Mouse (Mus musculus) hindbrain, embryonic 11.5 days (tissue): ENCODE measurements around the gene Gbgt1. TPM values are rescaled to one million over a fixed set of nuclear protein-coding genes. Genes with fewer than 3 reads are reported as not detected.

ENCODE experiments used
- ATAC-seq: fragments of 200-750 bp; cut with Nextera tagmentation; 2 replicates; pipeline ENCODE4 v1.8.0; 2017; ENCODE audit warnings: mild to moderate bottlenecking, moderate TSS enrichment, moderate library complexity; ENCODE audit not compliant: low FRiP score
- DNase-seq: peaks from one replicate; pipeline ENCODE4 v3.0.0-alpha.2; 2015; ENCODE audit warnings: low spot score
- H3K27ac ChIP-seq: fragments of 300-500 bp; sonication (generic); 2 replicates; pipeline ENCODE4 v1.5.1; 2014; ENCODE audit warnings: mild to moderate bottlenecking, low read depth, low read length
- H3K27me3 ChIP-seq: fragments of 300-500 bp; sonication (generic); 2 replicates; pipeline ENCODE4 v1.6.1; 2014; ENCODE audit warnings: mild to moderate bottlenecking, low read length, moderate library complexity, mixed read lengths; ENCODE audit not compliant: control insufficient read depth, insufficient read depth
- H3K36me3 ChIP-seq: fragments of 300-500 bp; sonication (generic); 2 replicates; pipeline ENCODE4 v1.6.1; 2014; ENCODE audit warnings: mild to moderate bottlenecking, low read length, moderate library complexity, mixed read lengths; ENCODE audit not compliant: control insufficient read depth, insufficient read depth
- H3K4me1 ChIP-seq: fragments of 300-500 bp; sonication (generic); replicated peaks from 2 replicates; pipeline ENCODE4 v1.6.1; 2014; ENCODE audit warnings: low read length, mixed read lengths; ENCODE audit not compliant: control insufficient read depth, insufficient read depth
- H3K4me2 ChIP-seq: fragments of 300-500 bp; sonication (generic); replicated peaks from 2 replicates; pipeline ENCODE4 v1.6.1; 2014; ENCODE audit warnings: mild to moderate bottlenecking, low read depth, low read length
- H3K4me3 ChIP-seq: fragments of 300-500 bp; sonication (generic); 2 replicates; pipeline ENCODE4 v1.5.1; 2014; ENCODE audit warnings: low read depth, low read length
- H3K9ac ChIP-seq: fragments of 300-500 bp; sonication (generic); 2 replicates; pipeline ENCODE4 v1.6.1; 2014; ENCODE audit warnings: low read depth, low read length
- H3K9me3 ChIP-seq: fragments of 300-500 bp; sonication (generic); 2 replicates; pipeline ENCODE4 v1.6.1; 2016; ENCODE audit warnings: low read length; ENCODE audit not compliant: control insufficient read depth
- WGBS: fragments of 180-500 bp; shearing (Covaris S2); extraction: QIAGEN DNeasy Blood & Tissue Kit; methylation state at CpG from one replicate; pipeline ENCODE4 v1.1.7; 2014; 5-methylcytosine and 5-hydroxymethylcytosine counted together
- polyA plus RNA-seq: library from polyadenylated mRNA; unstranded; fragments of >200 nt; fragmentation: Nextera tagmentation; extraction: Ambion mirVana; gene quantifications from 2 replicates; pipeline ENCODE4 v1.2.1, GENCODE M21; 2014

The Gbgt1 gene
- polyA plus RNA-seq, 1 experiment from 2014 or later = 1.1 TPM

GRCm38 (mm10) chr2:28537634-28537920, 40.9 kb downstream of the Gbgt1 start:
- no peak overlapping the region for H3K4me2 ChIP-seq

GRCm38 (mm10) chr2:28537995-28538816, 41.5 kb downstream of the Gbgt1 start:
- peak overlapping the region; percentile 80 for H3K27ac ChIP-seq
- DNase-seq (no peak), ATAC-seq (no peak)
- 74% methylated on average over 8 of the region's 8 CpGs for WGBS
- H3K4me3 ChIP-seq = no peak overlapping the region
- peaks cover 5% of the 10 kb centered on the region; the same call in 1 of the 2 replicates for H3K36me3 ChIP-seq
- no peak overlapping the region for H3K4me2 ChIP-seq
- no peaks in the 10 kb centered on the region for H3K9me3 ChIP-seq
- no peaks in the 10 kb centered on the region for H3K27me3 ChIP-seq
- H3K9ac ChIP-seq = no peak overlapping the region
- H3K4me1 ChIP-seq = peaks cover 38% of the 10 kb centered on the region

More at GRCm38 (mm10) chr2:28537634-28537920, 40.9 kb downstream of the Gbgt1 start:
- no peak overlapping the region for H3K27ac ChIP-seq
- no peaks in the 10 kb centered on the region for H3K27me3 ChIP-seq
- 32% methylated on average over 4 of the region's 4 CpGs for WGBS
- H3K36me3 ChIP-seq = peaks cover 3% of the 10 kb centered on the region; the same call in 1 of the 2 replicates
- H3K9me3 ChIP-seq = no peaks in the 10 kb centered on the region
- peaks cover 42% of the 10 kb centered on the region for H3K4me1 ChIP-seq
- ATAC-seq = no peak
- no peak overlapping the region for H3K9ac ChIP-seq
- H3K4me3 ChIP-seq = no peak overlapping the region
- no peak for DNase-seq

- DNase-seq (no peak), ATAC-seq (no peak)
- H3K4me2 ChIP-seq = no peak overlapping the region
- no peaks in the 10 kb centered on the region for H3K27me3 ChIP-seq
- H3K4me1 ChIP-seq = peaks cover 33% of the 10 kb centered on the region
- H3K27ac ChIP-seq = peak overlapping the region; percentile 80
- peaks cover 5% of the 10 kb centered on the region; the same call in 1 of the 2 replicates for H3K36me3 ChIP-seq
- peak overlapping the region; percentile 42 for H3K9ac ChIP-seq
- H3K4me3 ChIP-seq = no peak overlapping the region
- whole genome bisulfite sequencing = 25% methylated on average over 1 of the region's 1 CpGs
- no peaks in the 10 kb centered on the region for H3K9me3 ChIP-seq
These were observed 42.1 kb downstream of the Gbgt1 start for GRCm38 (mm10) chr2:28538817-28539128.

- Histone ChIP-seq H3K9ac (peak overlapping the region; percentile 42), H3K27ac (peak overlapping the region; percentile 80), H3K9me3 (no peaks in the 10 kb centered on the region), H3K4me3 (no peak overlapping the region), H3K27me3 (no peaks in the 10 kb centered on the region), H3K36me3 (peaks cover 5% of the 10 kb centered on the region; the same call in 1 of the 2 replicates), H3K4me2 (no peak overlapping the region), H3K4me1 (peaks cover 31% of the 10 kb centered on the region)
- ATAC-seq (peak; percentile 58; the same call in 1 of the 2 replicates), DNase-seq (peak; percentile 69)
- WGBS = 32% methylated on average over 7 of the region's 7 CpGs
These were observed 42.5 kb downstream of the Gbgt1 start for GRCm38 (mm10) chr2:28539206-28539605.

GRCm38 (mm10) chr2:28539949-28540348, 43.3 kb downstream of the Gbgt1 start:
- Histone ChIP-seq H3K4me2 (no peak overlapping the region), H3K4me1 (peaks cover 29% of the 10 kb centered on the region), H3K9ac (peak overlapping the region; percentile 15; the same call in 1 of the 2 replicates), H3K27me3 (no peaks in the 10 kb centered on the region), H3K36me3 (peaks cover 7% of the 10 kb centered on the region; the same call in 1 of the 2 replicates), H3K9me3 (no peaks in the 10 kb centered on the region), H3K4me3 (no peak overlapping the region), H3K27ac (peak overlapping the region; percentile 80)
- ATAC-seq (no peak), DNase-seq (no peak)
- WGBS = 87% methylated on average over 2 of the region's 2 CpGs

GRCm38 (mm10) chr2:28540587-28541227, 44.0 kb downstream of the Gbgt1 start:
- no peak for DNase-seq
- no peaks in the 10 kb centered on the region for H3K27me3 ChIP-seq
- H3K4me2 ChIP-seq = no peak overlapping the region
- no peak for ATAC-seq
- H3K9me3 ChIP-seq = no peaks in the 10 kb centered on the region
- peaks cover 15% of the 10 kb centered on the region; the same call in 1 of the 2 replicates for H3K36me3 ChIP-seq
- no peak overlapping the region for H3K9ac ChIP-seq
- no peak overlapping the region for H3K27ac ChIP-seq
- H3K4me1 ChIP-seq = peaks cover 23% of the 10 kb centered on the region
- no peak overlapping the region for H3K4me3 ChIP-seq
- WGBS = 81% methylated on average over 8 of the region's 8 CpGs

GRCm38 (mm10) chr2:28543894-28544293, 47.2 kb downstream of the Gbgt1 start:
- peaks cover 8% of the 10 kb centered on the region for H3K4me1 ChIP-seq
- DNase-seq = no peak
- H3K27me3 ChIP-seq = no peaks in the 10 kb centered on the region
- H3K9ac ChIP-seq = no peak overlapping the region
- H3K4me2 ChIP-seq = no peak overlapping the region
- 95% methylated on average over 8 of the region's 8 CpGs for WGBS
- no peaks in the 10 kb centered on the region for H3K9me3 ChIP-seq
- no peak for ATAC-seq
- H3K27ac ChIP-seq = no peak overlapping the region
- no peak overlapping the region for H3K4me3 ChIP-seq
- peaks cover 23% of the 10 kb centered on the region for H3K36me3 ChIP-seq

- Histone ChIP-seq H3K4me2 (no peak overlapping the region), H3K27ac (no peak overlapping the region), H3K4me1 (no peaks in the 10 kb centered on the region), H3K27me3 (no peaks in the 10 kb centered on the region), H3K9ac (no peak overlapping the region), H3K9me3 (no peaks in the 10 kb centered on the region), H3K4me3 (no peak overlapping the region), H3K36me3 (peaks cover 33% of the 10 kb centered on the region)
- ATAC-seq (no peak), DNase-seq (no peak)
These were observed 49.3 kb downstream of the Gbgt1 start for GRCm38 (mm10) chr2:28545976-28546375.

- DNase-seq (no peak), ATAC-seq (no peak)
- Histone ChIP-seq H3K9ac (no peak overlapping the region), H3K36me3 (peaks cover 35% of the 10 kb centered on the region), H3K9me3 (no peaks in the 10 kb centered on the region), H3K27ac (no peak overlapping the region), H3K4me2 (no peak overlapping the region), H3K4me1 (no peaks in the 10 kb centered on the region), H3K4me3 (no peak overlapping the region), H3K27me3 (no peaks in the 10 kb centered on the region)
- 73% methylated on average over 6 of the region's 6 CpGs for WGBS
These were observed 49.9 kb downstream of the Gbgt1 start for GRCm38 (mm10) chr2:28546560-28546959.
